Mouse (Mus musculus) cortical plate, adult 2 months (tissue): ENCODE measurements around the gene Cript. TPM values are rescaled to one million over a fixed set of nuclear protein-coding genes. Genes with fewer than 3 reads are reported as not detected.

Experiments used
- H3K27ac ChIP-seq: fragments of 200-500 bp; 2 replicates; pipeline ENCODE4 v1.5.1; 2012; ENCODE audit warnings: low read length, control low read depth, inconsistent platforms; ENCODE audit not compliant: insufficient read depth
- H3K4me1 ChIP-seq: fragments of 200-500 bp; 2 replicates; pipeline ENCODE4 v1.6.1; 2011; ENCODE audit warnings: low read length; ENCODE audit not compliant: control insufficient read depth, insufficient read depth
- H3K4me3 ChIP-seq: fragments of 200-500 bp; 2 replicates; pipeline ENCODE4 v1.5.1; 2011; ENCODE audit warnings: mild to moderate bottlenecking, low read length, control low read depth; ENCODE audit not compliant: insufficient read depth
- CTCF ChIP-seq: fragments of 200-500 bp; IDR thresholded peaks from 2 replicates; pipeline ENCODE4 v1.5.1; 2011; ENCODE audit warnings: mild to moderate bottlenecking, control low read depth, low read length; ENCODE audit not compliant: insufficient read depth; ENCODE audit errors: extremely low read depth
- POLR2A ChIP-seq: fragments of 200-500 bp; IDR thresholded peaks from 2 replicates; pipeline ENCODE4 v1.6.1; 2011; ENCODE audit warnings: mild to moderate bottlenecking, low read length, control low read depth; ENCODE audit not compliant: insufficient read depth; ENCODE audit errors: extremely low read depth
- polyA plus RNA-seq: library from polyadenylated mRNA; depleted of rRNA; stranded (reverse); fragments of >200 nt; gene quantifications from 2 replicates; pipeline ENCODE4 v1.2.3, GENCODE M21; 2012

Cript gene
- polyA plus RNA-seq, 1 experiment: 84.8 TPM

DNA sequence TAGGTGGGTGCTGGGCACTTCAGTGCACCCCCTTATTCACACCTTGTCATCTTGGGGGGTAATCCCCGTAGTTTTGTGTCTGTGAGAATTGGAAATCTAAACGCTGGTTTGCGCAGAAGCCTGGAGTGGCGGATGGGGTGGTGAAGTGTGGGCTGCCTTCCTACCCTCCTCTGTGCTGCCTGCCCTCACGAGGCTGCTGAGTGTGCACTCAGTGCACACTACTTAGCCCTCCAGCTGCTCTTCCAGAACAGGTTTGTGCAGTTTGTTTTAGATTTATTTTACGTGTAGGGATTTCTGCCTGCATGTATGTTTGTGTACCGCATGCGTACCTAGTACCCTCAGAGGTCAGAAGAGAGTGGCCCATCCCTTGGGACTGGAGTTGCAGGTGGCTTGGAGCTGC is 34.0 kb upstream of the Cript start:
- H3K4me3 ChIP-seq: no peak overlapping the region
- no peaks in the 10 kb centered on the region for H3K4me1 ChIP-seq
- no peak overlapping the region for H3K27ac ChIP-seq
- TF ChIP-seq CTCF (no peak), POLR2A (no peak)

DNA sequence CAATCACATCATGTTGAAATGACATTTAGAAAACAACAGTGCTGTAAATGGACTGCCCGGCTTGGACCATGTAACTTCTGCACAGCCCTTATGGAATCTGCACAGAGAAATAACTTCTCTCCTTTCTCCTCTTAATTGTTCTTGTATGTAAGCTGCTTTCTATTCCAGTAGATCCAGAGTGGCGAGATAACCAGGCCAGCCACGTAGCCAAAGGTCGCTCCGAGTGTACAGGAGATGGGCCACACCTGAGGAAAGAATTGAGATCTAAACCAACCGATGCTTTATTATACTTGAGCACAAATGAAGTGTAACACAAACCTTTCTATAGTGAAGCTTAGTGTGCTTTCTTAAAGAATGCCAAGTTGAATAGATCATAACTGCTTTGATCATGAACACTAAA is 28.0 kb upstream of the Cript start:
- TF ChIP-seq POLR2A (no peak), CTCF (no peak)
- Histone ChIP-seq H3K4me3 (no peak overlapping the region), H3K27ac (no peak overlapping the region), H3K4me1 (no peaks in the 10 kb centered on the region)

DNA sequence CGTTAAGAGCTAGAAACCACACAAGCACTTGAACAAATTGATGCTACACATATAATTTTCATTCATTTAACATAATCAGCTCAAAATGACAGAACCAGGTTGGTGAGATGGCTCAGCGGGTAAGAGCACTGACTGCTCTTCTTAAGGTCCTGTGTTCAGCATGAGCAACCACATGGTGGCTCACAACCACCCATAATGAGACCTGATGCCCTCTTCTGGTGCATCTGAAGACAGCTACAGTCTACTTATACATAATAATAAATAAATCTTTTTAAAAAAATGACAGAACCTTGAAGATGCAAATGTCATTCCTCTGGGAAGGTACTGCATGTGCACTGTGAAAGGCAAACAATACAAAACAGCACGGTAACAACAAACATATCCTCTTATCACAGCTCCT is 16.4 kb upstream of the Cript start:
- no peak for TF ChIP-seq CTCF
- no peak for TF ChIP-seq POLR2A
- no peaks in the 10 kb centered on the region for H3K4me1 ChIP-seq
- no peak overlapping the region for H3K27ac ChIP-seq
- H3K4me3 ChIP-seq: no peak overlapping the region

DNA sequence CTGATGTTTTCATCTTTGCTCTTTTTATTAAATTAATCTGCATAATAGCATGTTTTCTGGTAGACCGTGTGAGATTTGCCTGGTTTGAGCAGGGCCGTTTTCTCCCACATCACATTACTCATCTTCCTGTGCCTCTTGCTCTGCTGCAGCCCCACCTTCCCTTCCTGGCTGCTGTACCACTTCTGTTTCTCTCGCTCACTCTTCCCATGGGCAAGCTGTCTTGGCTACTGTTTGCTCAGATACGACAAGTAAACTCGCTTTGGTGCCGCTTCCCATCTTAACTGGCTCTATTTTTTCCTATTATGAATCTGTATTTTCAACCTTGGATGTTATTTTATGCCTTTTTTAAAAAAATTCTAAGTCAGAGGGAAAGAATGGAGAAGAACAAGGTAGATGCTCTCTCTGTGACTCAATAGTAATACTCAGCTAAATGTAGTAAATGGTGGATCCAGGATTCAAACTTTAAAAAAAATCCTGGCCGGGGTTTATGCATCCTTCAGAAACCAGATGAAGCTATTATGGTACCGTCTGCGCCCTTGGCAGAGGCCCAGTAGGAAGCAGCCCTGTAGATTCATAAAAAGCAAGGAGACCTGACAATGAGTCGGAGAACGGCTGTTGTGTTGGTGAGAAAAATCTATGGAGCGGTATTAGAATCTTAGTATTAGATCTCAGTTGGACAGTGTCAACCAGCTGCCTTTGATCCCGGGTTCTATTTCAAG is 13.9 kb upstream of the Cript start:
- TF ChIP-seq POLR2A (no peak), CTCF (no peak)
- Histone ChIP-seq H3K4me1 (no peaks in the 10 kb centered on the region), H3K4me3 (no peak overlapping the region), H3K27ac (no peak overlapping the region)

DNA sequence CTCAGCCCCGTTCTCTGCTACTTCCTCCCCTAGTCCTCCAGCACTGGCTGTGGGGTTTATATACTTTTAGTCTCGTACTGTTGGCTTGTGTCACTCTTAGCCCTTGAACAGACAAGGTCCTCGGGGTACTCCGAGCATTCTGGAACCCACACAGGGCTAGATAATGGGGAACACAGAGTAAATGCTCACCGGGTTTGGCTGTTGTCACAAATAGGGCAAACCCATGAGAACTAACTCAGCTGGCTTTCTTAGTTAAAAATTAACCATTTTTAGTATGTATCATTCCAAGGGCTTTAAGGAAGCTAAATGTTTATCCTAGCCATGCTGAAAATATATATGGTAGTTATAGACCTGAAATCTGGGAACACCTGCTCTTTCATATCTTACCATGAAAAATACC is 5.7 kb upstream of the Cript start:
- 0 out of 2 replicates have a peak, but pooled peaks cover 2% of the 10 kb centered on the region for H3K4me1 ChIP-seq
- no peak overlapping the region for H3K4me3 ChIP-seq
- no peak overlapping the region for H3K27ac ChIP-seq
- TF ChIP-seq POLR2A (no peak), CTCF (no peak)

DNA sequence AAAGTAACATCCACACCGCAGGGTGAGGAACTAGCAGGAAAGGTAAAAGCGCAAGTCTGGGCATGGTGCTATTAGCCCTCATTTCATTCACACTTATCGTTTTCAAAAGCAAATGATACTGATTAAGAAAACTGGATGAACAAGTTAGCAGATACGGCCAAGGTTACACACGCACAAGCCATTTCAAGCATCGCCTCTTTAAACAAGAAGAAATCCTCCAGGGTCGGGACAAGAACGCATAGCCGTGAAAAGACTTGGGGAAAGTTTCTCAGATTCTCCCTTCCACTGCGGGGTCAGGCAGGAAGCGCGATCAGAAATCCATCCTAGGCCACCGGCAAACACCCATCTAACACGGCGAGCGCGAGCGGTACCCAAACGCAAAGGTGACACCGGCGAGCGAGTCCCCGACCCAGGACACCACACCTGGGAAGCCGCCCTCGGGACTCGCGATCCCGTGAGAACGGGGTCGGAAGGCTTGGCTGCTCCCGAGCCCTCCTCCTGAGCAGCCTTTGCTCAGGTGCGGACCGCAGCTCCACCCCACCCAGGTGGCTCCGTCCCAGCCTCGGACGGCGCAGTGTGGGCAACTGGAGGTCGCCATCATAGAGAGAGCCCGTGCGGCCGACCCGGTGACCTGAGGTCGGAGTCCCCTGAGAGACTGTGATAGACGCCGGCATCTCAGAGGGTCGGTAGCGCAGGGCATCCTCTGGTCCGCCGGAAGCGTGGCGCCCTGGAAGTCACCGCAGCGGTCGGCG is 683 bp upstream of the Cript start:
- peak overlapping the region; percentile 82 for H3K4me3 ChIP-seq
- H3K4me1 ChIP-seq: peaks cover 2% of the 10 kb centered on the region; the same call in 1 of the 2 replicates
- no peak for TF ChIP-seq POLR2A
- TF ChIP-seq CTCF: no peak
- no peak overlapping the region for H3K27ac ChIP-seq

DNA sequence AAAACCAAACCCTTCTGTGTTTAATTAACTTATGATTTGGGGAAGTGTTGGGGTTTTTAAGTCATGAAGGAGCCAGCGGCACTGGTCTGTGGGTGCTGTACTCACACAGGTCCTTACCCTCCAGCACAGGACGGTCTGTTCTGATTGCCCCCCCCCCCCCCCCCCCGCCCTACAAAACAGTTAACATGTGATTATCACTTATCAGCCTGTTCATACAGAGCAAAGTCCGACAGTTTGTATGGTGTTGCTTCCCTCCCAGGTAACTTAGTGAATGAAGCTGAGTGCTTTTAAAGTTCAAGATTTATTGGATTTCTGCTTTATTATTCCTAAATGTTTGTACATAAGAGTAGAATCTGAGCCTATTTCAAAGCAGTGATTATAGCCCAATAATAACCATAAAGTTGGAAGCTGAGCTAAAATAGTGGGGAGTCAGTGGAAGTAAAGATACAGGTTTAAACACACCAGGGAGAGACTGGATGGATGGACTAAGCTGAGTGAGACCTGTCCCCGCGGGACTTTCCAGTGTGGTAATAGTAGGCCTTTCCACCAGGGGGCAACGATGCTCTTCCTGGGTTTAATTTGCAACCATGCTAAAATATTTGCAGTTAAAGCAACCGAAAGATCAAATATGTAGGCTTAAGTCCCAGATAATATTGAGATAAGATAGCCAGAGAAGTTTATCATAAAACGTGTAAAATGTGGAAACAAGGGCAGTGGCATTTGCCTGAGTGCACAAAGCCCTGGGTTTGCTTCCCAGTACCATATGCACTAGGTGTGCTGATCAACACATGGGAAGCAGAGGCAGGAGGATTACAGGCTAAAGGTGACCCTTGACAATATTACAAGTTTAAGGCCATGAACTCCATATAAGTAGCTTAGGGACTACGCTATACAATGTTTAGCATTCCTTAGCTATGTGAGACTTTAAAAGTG is 11.1 kb downstream of the Cript start:
- TF ChIP-seq POLR2A (no peak), CTCF (peak; percentile 74)
- Histone ChIP-seq H3K4me3 (no peak overlapping the region), H3K27ac (no peak overlapping the region)

DNA sequence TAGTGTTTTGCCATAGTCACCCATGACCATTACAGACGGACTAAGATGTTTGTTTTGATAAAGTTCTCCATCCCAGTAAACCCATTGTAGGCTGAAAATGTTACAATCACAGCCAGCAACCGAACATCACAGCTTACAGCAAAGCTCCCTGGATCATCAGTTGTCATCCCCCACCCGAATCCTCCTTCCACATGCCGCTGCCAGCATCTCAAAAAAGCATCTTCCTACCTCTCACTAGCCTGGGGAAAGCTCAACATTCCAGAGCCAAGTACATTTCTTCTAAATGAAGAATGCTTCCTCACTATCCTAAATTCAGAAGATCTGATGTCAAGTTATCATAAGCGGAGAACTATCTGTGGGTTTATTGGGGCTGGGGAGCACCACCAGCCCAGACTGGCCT is 13.1 kb downstream of the Cript start:
- TF ChIP-seq POLR2A (no peak), CTCF (no peak)
- Histone ChIP-seq H3K27ac (no peak overlapping the region), H3K4me3 (no peak overlapping the region), H3K4me1 (peaks cover 2% of the 10 kb centered on the region; the same call in 1 of the 2 replicates)

More for the DNA sequence above, 11.1 kb downstream of the Cript start:
- no peaks in the 10 kb centered on the region; the same call in 1 of the 2 replicates for H3K4me1 ChIP-seq

DNA sequence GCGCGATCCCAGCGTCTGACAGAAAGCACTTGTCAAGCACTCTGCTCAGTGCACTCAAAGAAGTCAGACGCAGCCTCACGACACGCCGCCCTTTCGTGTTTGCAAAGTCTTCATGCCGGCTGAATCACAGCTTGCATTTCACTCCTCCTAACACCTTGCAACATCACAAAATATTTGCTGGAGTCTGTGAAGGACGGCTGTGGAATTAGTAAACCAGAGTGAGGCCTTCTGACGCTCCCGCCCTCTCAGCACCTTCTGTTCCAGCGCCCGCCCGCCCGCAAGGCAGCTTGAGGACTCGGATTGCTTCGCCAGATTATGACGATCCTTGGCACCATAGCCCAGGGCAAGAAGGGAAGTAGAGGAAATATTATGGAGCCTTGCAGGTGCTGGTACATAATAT is 16.4 kb downstream of the Cript start:
- no peak overlapping the region for H3K27ac ChIP-seq
- peaks cover 2% of the 10 kb centered on the region; the same call in 1 of the 2 replicates for H3K4me1 ChIP-seq
- no peak for TF ChIP-seq CTCF
- TF ChIP-seq POLR2A: no peak
- no peak overlapping the region for H3K4me3 ChIP-seq

DNA sequence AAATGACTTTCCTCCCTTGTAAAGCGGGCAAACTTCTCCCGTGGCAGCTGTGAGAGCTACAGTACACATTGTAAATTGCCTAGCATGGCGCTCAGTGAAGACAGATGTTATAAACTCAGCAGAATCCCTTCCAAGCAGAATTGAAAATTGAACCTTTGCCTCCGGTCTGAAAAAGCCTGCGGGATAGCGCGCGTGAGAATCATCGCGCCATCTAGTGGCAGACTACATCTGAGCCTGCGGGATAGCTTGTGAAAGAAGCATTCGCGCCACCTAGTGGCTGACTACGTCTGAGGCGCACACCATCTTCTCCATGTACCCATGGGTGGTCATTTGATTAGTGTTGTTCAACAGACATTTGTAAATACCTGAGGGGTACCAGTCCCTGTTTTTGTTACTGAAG is 19.0 kb downstream of the Cript start:
- Histone ChIP-seq H3K4me3 (no peak overlapping the region), H3K27ac (no peak overlapping the region), H3K4me1 (peaks cover 2% of the 10 kb centered on the region; the same call in 1 of the 2 replicates)
- TF ChIP-seq POLR2A (no peak), CTCF (peak; percentile 100)
